Mouse (Mus musculus) ES-E14 (cell line): ENCODE measurements around the gene 2610507B11Rik. TPM values are rescaled to one million over a fixed set of nuclear protein-coding genes. Genes with fewer than 3 reads are reported as not detected.

ENCODE experiments used
- DNase-seq: peaks from one replicate; pipeline ENCODE4 v3.0.0-alpha.2; 2013; ENCODE audit warnings: low read depth, low spot score
- H3K27ac ChIP-seq: 2 replicates; pipeline ENCODE4 v1.5.1; 2012; ENCODE audit warnings: low read depth, mild to moderate bottlenecking, low read length, moderate library complexity, mixed read lengths; ENCODE audit not compliant: poor library complexity, insufficient read depth, severe bottlenecking
- H3K36me3 ChIP-seq: 2 replicates; pipeline ENCODE4 v1.6.1; 2012; ENCODE audit warnings: mild to moderate bottlenecking, low read length, moderate library complexity, mixed read lengths; ENCODE audit not compliant: control insufficient read depth, poor library complexity, insufficient read depth, severe bottlenecking
- H3K4me1 ChIP-seq, 2 experiments: fragments of 150-350 bp in 1 of 2; sonication (generic) in 1 of 2; 2 replicates each; pipeline ENCODE4 v1.6.1; 2012; ENCODE audit warnings: low read length in 2 of 2, mild to moderate bottlenecking in 1 of 2, mixed read lengths in 1 of 2; ENCODE audit not compliant: control insufficient read depth in 2 of 2, insufficient read depth in 2 of 2, poor library complexity in 1 of 2
- H3K4me3 ChIP-seq, 2 experiments: fragments of 150-350 bp in 1 of 2; sonication (generic) in 1 of 2; 2 replicates each; pipeline ENCODE4 v1.5.1; 2012; ENCODE audit warnings: low read length in 2 of 2, low read depth in 1 of 2, mild to moderate bottlenecking in 1 of 2, mixed read lengths in 1 of 2; ENCODE audit not compliant: insufficient read depth in 1 of 2, poor library complexity in 1 of 2, severe bottlenecking in 1 of 2
- H3K9ac ChIP-seq: 2 replicates; pipeline ENCODE4 v1.6.1; 2012; ENCODE audit warnings: low read depth, mild to moderate bottlenecking, low read length, mixed read lengths; ENCODE audit not compliant: poor library complexity, insufficient read depth, severe bottlenecking
- H3K9me3 ChIP-seq: fragments of 150-350 bp; sonication (generic); 2 replicates; pipeline ENCODE4 v1.6.1; 2012; ENCODE audit warnings: low read depth, mild to moderate bottlenecking, low read length; ENCODE audit not compliant: control insufficient read depth, insufficient read depth
- CHD2 ChIP-seq: IDR thresholded peaks from 2 replicates; pipeline ENCODE4 v1.6.1; 2014; ENCODE audit warnings: mild to moderate bottlenecking, low read depth, low read length, inconsistent platforms
- HCFC1 ChIP-seq: IDR thresholded peaks from 2 replicates; pipeline ENCODE4 v1.6.1; 2012; ENCODE audit warnings: low read length, inconsistent platforms, borderline replicate concordance; ENCODE audit not compliant: insufficient read depth
- MAFK ChIP-seq: IDR thresholded peaks from 2 replicates; pipeline ENCODE4 v1.6.1; 2014; ENCODE audit warnings: mild to moderate bottlenecking, low read depth, low read length, inconsistent platforms; ENCODE audit not compliant: insufficient read depth
- ZC3H11A ChIP-seq: IDR thresholded peaks from 2 replicates; pipeline ENCODE4 v1.6.1; 2012; ENCODE audit warnings: low read depth, mild to moderate bottlenecking, inconsistent platforms, low read length, borderline replicate concordance
- ZNF384 ChIP-seq: IDR thresholded peaks from 2 replicates; pipeline ENCODE4 v1.6.1; 2012; ENCODE audit warnings: low read depth, low read length, inconsistent platforms
- in situ Hi-C, 2 experiments: fragments of 600-800 bp; cut with MboI; formaldehyde crosslinking; loops; one replicate each; pipeline ENCODE4 v1.15.1; 2025; ENCODE audit warnings: low sequenced_read_pairs in 2 of 2, inconsistent platforms in 1 of 2; ENCODE audit not compliant: unreplicated experiment in 2 of 2
- total RNA-seq: library from RNA; depleted of rRNA; stranded (reverse); fragments of 300-350 nt; gene quantifications from 2 replicates; pipeline ENCODE4 v1.2.3, GENCODE M21; 2012

2610507B11Rik gene
- total RNA-seq, 1 experiment, result 210 TPM

GRCm38 (mm10) chr11:78246318-78247011, 15.1 kb upstream of the 2610507B11Rik start:
- no peak for DNase-seq
- TF ChIP-seq MAFK (no peak), HCFC1 (no peak), ZNF384 (no peak), CHD2 (no peak), ZC3H11A (no peak)
- H3K9me3 ChIP-seq, result no peaks in the 10 kb centered on the region
- H3K4me1 ChIP-seq, result peaks cover 11 to 17% of the 10 kb centered on the region in 2 experiments
- in situ Hi-C loops, result no loop called here
- peak overlapping the region; percentile 16; the same call in 1 of the 2 replicates for H3K9ac ChIP-seq
- peak overlapping the region; percentile 94 to 99 for H3K4me3 ChIP-seq
- H3K27ac ChIP-seq, result peak overlapping the region; percentile 97; the same call in 1 of the 2 replicates
- H3K36me3 ChIP-seq, result peaks cover 6% of the 10 kb centered on the region; the same call in 1 of the 2 replicates

- Histone ChIP-seq H3K9ac (peak overlapping the region; percentile 74), H3K27ac (peak overlapping the region; percentile 97), H3K36me3 (peaks cover 6% of the 10 kb centered on the region; the same call in 1 of the 2 replicates), H3K9me3 (no peaks in the 10 kb centered on the region), H3K4me3 (peak overlapping the region; percentile 54 to 99), H3K4me1 (peaks cover 10 to 17% of the 10 kb centered on the region in 2 experiments; a peak in 3 of 4 replicates)
- in situ Hi-C loops, result no loop called here
- TF ChIP-seq ZNF384, result no peak
- no peak for TF ChIP-seq MAFK
- no peak for DNase-seq
Measured at GRCm38 (mm10) chr11:78247012-78247348, 14.6 kb upstream of the 2610507B11Rik start.

- Histone ChIP-seq H3K27ac (peak overlapping the region; percentile 97), H3K4me1 (peaks cover 9 to 17% of the 10 kb centered on the region in 2 experiments; a peak in 3 of 4 replicates), H3K4me3 (peak overlapping the region; percentile 65 to 99), H3K9ac (peak overlapping the region; percentile 74), H3K9me3 (no peaks in the 10 kb centered on the region), H3K36me3 (peaks cover 11% of the 10 kb centered on the region; the same call in 1 of the 2 replicates)
- TF ChIP-seq HCFC1 (no peak), CHD2 (peak; percentile 89), ZNF384 (no peak), MAFK (peak; percentile 46; the same call in 1 of the 2 replicates)
- peak; percentile 74 for DNase-seq
- in situ Hi-C loops, result no loop called here
Measured at GRCm38 (mm10) chr11:78247727-78248140, 13.8 kb upstream of the 2610507B11Rik start.

- DNase-seq, result no peak
- in situ Hi-C loops, result no loop called here
- Histone ChIP-seq H3K36me3 (peaks cover 16% of the 10 kb centered on the region), H3K4me1 (no peaks in the 10 kb centered on the region), H3K9ac (no peak overlapping the region), H3K27ac (no peak overlapping the region), H3K4me3 (no peak overlapping the region), H3K9me3 (no peaks in the 10 kb centered on the region)
- TF ChIP-seq CHD2, result no peak
- no peak for TF ChIP-seq MAFK
- TF ChIP-seq ZC3H11A, result no peak
Measured at GRCm38 (mm10) chr11:78256618-78257017, 4.9 kb upstream of the 2610507B11Rik start.
